Mouse (Mus musculus) gastrocnemius, postnatal 14 days (tissue): ENCODE results near the gene Foxp1. TPM values are rescaled to one million over a fixed set of nuclear protein-coding genes. Genes with fewer than 3 reads are reported as not detected.

Experiments
- DNase-seq: peaks from one replicate; pipeline ENCODE4 v3.0.0; 2021; ENCODE audit warnings: mixed read lengths
- intact Hi-C: fragments of 180-260 bp; cut with DNase I; formaldehyde crosslinking; loops from one replicate; pipeline ENCODE4 v1.15.1; 2025; ENCODE audit warnings: low total_unique reads
- total RNA-seq, 2 experiments: library from RNA; stranded (reverse); gene quantifications; 2 replicates each; pipeline ENCODE4 v1.2.3; 2021

The Foxp1 gene
- total RNA-seq, 2 experiments from 2014 or later, result 18.0 to 20.7 TPM

DNA sequence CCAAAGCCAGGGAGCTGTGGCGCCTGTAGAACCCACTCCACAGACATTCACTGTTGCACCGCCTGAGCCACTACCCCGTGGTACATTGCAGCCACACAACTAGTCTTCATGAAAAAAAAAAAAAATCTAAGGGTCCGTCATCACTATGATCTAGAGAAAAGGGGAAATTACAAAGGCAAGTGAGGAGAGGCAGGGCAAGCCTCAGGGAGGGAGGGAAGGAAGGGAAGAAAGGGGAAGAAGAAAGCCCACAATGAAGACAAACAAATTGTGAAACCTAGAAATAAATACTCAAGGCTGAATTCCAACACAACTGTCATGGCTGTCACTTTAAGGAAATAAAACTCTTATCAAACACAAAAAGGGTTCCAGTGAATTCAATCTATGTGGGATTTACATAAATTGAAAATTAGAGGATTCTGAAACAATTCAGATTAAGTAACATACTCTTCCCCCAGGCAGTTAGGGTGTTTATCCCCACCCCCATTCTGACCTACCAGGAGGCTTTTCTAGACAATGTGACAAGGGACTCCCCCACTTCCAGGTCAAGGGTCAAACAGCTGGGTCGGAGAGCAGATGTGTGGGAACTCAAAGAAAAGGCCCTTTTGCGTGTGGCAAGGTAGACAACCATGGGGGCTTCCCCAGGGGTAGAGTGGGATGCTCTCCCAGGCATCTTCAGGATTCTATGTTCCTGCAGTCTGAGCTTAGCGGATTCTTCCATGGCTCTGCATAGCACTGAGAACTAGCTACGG lies 32.4 kb downstream of the Foxp1 start:
- DNase-seq, result no peak
- intact Hi-C loops, result no loop called here

GRCm38 (mm10) chr6:99489423-99489822 lies 33.1 kb downstream of the Foxp1 start:
- no peak for DNase-seq
- intact Hi-C loops, result no loop called here

GRCm38 (mm10) chr6:99485884-99486640 lies 36.5 kb downstream of the Foxp1 start:
- peak; percentile 30 for DNase-seq
- intact Hi-C loops, result no loop called here

- peak; percentile 78 for DNase-seq
- intact Hi-C loops, result no loop called here
These were observed 37.2 kb downstream of the Foxp1 start for GRCm38 (mm10) chr6:99485217-99485883.

DNA sequence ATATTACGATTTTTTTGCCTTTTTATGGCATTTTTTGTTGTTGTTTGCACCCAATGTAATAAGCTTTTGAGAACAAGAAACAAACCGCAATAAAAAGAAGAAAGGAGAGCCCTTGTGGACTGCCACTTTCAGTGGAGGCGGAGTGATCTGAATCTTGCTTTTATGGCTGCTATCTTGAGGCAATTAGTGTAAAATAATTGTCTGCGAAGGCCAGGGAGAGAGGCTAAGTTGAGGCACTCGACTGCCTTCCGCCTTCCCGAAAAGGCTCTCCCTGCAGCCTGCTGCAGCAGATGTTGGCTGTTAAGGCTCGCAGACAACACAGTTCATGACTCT lies 37.7 kb downstream of the Foxp1 start:
- no peak for DNase-seq
- intact Hi-C loops, result no loop called here

DNA sequence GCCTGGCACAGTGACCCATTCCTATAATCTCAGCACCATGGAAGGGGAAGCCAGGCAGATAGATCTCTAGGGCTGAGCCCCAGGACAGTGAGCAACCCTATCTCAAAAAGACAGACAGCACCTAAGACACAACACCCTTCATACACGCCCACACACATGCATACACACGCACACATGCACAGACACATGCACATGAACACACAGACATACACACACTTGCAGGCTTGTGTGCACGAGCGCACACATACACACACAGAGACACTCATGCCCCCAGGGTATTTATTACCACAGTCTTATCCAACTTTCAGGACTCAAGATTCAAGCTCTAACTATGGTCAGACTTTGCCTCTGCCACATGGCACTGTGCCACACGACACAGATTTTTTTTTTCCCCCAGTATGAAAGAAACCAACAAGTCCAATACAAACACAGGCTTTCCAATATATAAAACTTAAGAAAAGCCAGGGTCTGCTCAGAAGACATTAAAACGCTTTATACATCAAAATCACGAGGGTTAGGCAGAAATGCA lies 38.3 kb downstream of the Foxp1 start:
- intact Hi-C loops, result no loop called here
- DNase-seq, result no peak

DNA sequence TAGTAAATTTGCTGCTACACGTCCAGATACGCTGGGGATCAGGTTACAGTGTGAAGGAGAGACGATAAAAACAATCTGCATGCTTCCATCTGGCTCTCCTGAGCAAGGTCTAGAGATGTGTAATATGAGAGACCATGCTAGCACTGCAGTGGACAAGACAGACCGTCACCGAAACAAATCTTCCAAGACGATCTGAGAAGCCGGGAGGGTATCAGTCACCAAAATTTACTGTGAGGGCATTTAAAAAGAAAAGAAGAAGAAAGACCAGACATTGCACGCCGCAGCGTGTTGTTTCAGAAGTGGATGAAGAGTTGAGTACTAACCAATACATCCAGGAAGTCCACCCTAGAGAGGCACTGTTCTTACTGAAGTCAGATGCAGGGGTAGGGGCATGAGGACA lies 39.0 kb downstream of the Foxp1 start:
- no peak for DNase-seq
- intact Hi-C loops, result no loop called here

- intact Hi-C loops, result no loop called here
These were observed 41.0 kb downstream of the Foxp1 start for GRCm38 (mm10) chr6:99481568-99481967.

DNA sequence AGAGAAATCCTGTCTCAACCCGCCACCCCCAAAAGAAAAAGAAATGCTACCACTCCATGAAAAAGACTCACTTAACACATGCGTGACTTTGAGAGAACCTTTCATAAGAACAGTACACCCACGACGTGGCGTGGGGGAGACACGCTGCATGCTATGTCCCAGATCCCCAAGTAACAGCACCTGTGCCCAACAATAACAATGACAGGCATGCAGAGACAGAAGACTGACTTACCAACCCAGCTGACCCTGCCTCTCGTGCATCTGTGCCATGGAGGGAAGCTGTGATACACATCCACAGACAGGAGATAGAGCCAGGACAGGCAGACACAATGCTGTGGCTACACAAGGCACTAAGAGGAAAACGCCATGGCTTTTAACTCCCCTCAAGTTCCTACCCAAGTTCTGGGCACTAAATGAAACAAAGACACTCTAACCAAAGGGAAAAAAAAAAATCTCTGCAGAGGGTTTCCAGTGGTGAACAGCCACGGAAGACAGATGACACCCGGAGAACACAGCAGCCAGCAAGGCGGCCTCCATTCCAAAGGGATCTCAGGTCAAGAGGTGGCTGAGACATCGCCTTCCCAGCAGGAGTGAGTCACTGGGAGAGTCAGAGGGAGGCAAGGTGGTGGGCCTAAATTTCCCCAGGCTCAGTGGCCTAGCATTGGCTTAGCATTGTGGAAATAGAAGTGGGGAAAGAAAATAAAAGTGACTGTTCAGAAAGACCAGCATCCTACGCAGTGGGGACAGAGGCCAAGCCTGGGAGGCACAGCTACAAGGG lies 43.5 kb downstream of the Foxp1 start:
- intact Hi-C loops, result no loop called here
- no peak for DNase-seq

More at GRCm38 (mm10) chr6:99481568-99481967, 41.0 kb downstream of the Foxp1 start:
- DNase-seq, result no peak

DNA sequence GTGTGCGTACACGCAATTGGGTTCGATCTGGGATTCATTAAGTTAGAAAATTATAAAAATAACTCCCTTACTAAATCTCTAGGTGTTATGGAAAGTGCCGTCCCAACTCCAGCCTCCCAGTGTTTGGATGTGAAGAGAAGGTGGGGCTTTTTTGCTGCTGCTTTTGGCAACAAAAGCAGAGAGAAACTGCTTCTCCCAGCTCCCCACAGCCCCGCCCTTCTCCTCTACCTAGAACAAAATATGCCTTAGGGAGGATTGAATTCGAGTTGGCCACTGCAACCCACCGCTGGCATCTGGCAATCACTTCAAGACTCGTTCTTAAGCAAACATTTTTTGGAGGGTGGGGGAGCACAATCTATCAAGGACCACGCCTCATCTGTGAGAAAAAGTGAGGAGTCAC lies 47.5 kb downstream of the Foxp1 start:
- intact Hi-C loops, result no loop called here
- no peak for DNase-seq

GRCm38 (mm10) chr6:99470906-99471305 lies 51.6 kb downstream of the Foxp1 start:
- no peak for DNase-seq
- intact Hi-C loops, result no loop called here

GRCm38 (mm10) chr6:99469134-99469834 lies 53.2 kb downstream of the Foxp1 start:
- intact Hi-C loops, result no loop called here
- DNase-seq, result no peak

GRCm38 (mm10) chr6:99467831-99468230 lies 54.7 kb downstream of the Foxp1 start:
- DNase-seq, result no peak
- intact Hi-C loops, result no loop called here

DNA sequence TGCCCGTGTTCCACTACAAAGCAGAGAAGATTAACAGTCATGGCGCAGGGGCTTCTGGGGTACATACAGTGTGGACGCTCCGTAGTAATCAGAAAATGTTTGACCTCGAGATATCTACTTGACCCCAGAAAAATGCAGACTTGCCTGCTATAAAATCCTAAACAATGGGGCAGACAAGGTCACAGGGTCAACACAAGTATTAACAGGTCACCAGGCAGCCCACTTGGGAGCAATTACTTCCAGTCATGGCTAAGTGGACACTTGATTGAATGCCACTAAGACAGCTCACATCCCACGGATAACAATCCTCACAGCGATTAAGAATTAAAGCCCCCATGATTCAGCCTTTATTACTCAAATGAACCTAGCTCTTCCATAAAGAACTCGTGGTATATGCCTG lies 55.4 kb downstream of the Foxp1 start:
- intact Hi-C loops, result no loop called here
- no peak for DNase-seq

DNA sequence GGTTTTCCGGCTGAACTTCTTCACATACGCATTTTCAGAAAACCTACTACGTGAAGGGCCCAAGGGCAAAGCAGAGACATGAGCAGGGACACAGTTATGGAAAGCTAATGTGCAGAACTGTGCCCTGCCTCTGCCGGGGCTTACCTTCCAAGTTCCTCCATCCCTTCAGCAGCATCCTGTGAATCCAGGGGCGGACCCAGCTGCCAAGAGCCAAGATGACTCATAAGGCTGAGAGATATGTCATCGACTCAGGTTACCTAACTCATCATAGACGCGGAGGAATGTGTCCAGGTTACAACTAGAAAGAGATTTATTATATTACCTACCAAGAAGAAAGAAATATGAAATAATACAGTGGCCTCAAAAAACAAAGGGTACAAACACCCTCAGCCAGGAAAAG lies 56.2 kb downstream of the Foxp1 start:
- intact Hi-C loops, result no loop called here
- no peak for DNase-seq

DNA sequence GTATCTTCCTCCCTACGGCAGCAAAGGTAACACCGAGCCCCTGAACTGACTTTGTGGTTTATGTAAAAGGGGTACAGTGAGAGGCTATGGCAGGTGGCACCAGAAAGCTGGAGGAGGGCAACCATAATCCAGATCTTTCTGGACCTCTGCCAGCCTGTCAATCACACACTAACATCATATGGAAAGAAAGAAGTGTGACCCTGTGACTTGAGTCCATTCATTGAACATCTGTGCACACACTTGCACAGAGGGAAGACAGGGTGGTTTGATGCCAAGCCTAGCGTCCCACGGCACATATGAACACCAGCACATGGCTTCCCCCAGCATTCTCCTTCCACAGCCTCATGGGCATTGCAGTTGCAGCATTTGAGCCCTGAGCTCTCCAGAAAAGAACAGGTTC lies 58.1 kb downstream of the Foxp1 start:
- no peak for DNase-seq
- intact Hi-C loops, result no loop called here

GRCm38 (mm10) chr6:99463906-99464305 lies 58.6 kb downstream of the Foxp1 start:
- peak; percentile 41 for DNase-seq
- intact Hi-C loops, result no loop called here

DNA sequence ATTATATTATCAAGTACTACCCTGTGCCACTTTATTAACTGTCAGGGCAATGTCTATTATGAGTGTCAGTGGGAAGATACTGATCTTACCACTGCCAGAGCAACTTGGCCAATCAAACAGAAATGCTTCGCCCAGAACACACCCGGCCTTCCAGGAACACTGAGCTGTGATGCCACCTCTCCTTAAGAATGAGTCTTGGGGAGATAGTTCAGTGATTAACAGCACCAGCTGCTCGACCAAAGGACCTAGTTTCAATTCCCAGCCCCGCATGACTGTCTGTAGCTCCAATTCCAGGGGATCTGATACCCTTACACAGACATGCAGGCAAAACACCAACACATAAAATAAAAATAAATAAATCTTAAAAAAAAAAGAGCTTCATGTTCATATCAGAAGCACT lies 63.7 kb downstream of the Foxp1 start:
- intact Hi-C loops, result no loop called here

More for the DNA sequence above, 63.7 kb downstream of the Foxp1 start:
- DNase-seq, result no peak
